Mouse (Mus musculus): ENCODE data around the gene Napsa. TPM values are rescaled to one million over a fixed set of nuclear protein-coding genes. Genes with fewer than 3 reads are reported as not detected.

Gene Napsa
- polyA plus RNA-seq, 1 experiment from 2014 or later: 0.88 TPM

DNA sequence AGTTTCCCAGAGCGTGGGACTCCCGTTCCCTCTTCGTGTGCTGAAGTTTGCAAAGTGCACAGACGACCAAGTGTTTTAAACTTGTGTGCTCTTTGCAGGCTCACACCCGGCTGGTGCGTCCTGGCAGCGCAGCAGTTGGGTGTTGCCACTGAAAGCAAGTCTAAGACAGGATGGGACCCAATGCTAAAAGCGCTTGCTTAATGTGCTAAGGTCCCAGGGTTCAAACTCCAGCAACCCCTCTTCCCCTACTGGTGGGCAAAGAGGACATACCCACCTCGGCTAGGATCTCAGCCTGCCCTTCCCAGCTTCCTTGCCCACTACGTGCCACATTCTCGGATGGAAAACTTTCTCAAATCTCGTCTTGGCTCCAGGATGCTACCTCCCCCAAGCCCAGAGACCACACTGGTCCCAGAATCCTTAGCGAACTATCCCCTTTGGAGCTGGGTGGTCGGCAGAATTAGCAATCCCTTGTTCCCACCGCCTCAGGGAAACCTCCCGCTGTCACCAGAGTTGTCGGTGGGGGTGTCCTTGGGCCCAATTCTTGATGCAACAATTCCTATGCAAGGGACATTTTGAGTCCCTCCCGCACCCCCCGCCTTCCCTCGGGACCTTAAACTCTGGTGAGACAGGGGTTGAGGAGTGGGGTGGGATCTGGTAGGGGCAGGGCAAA is 31.1 kb downstream of the Napsa start:
- H3K27ac ChIP-seq (replicated peaks; ENCODE audit: low read depth, low read length): no peak overlapping the region
- DNase-seq (ENCODE audit: low spot score) (no peak), ATAC-seq (replicated peaks; ENCODE audit: insufficient number of reproducible peaks, low FRiP score, low TSS enrichment, low read depth) (no peak)
- whole genome bisulfite sequencing: 2% methylated on average over 20 of the region's 20 CpGs
- no peaks in the 10 kb centered on the region for H3K36me3 ChIP-seq (replicated peaks; ENCODE audit: control insufficient read depth, insufficient read depth, low read depth, low read length)
- H3K4me3 ChIP-seq (ENCODE audit: low read depth, low read length): peak overlapping the region; percentile 10
- H3K4me2 ChIP-seq (ENCODE audit: low read depth, low read length): peak overlapping the region; percentile 37
- H3K9me3 ChIP-seq (replicated peaks; ENCODE audit: control insufficient read depth, low read length): no peaks in the 10 kb centered on the region
- H3K27me3 ChIP-seq (ENCODE audit: control insufficient read depth, insufficient read depth, low read length): peaks cover 24% of the 10 kb centered on the region
- H3K4me1 ChIP-seq (ENCODE audit: control insufficient read depth, insufficient read depth, low read length): peaks cover 2% of the 10 kb centered on the region; the same call in 1 of the 2 replicates
- H3K9ac ChIP-seq (replicated peaks; ENCODE audit: low read length): no peak overlapping the region

DNA sequence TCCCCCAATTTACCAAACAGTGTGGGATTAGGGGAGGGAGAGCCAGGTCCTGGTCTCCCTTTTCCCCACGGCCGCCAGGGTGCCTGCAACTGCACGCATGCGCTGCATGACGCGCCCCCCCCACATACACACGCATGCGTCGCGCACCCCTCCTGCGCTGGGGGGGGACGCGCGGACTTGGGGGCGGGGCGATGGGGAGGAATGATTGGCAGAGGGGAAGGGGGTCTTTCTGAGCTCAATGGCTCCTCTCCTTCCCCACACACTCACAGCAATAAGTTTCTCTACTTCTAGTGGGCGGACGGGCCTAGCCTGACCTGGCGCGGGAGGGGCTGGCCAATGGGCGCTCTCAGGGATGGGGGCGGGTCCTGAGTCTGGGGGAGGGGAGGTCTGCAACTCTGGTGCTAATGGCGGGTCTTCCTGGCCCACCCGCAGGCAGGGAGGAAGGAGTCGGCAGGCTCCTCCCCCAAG is 32.0 kb downstream of the Napsa start:
- Histone ChIP-seq H3K4me3 (ENCODE audit: low read depth, low read length) (peak overlapping the region; percentile 10), H3K27me3 (ENCODE audit: control insufficient read depth, insufficient read depth, low read length) (peaks cover 24% of the 10 kb centered on the region), H3K9me3 (replicated peaks; ENCODE audit: control insufficient read depth, low read length) (no peaks in the 10 kb centered on the region), H3K4me1 (ENCODE audit: control insufficient read depth, insufficient read depth, low read length) (peaks cover 2% of the 10 kb centered on the region; the same call in 1 of the 2 replicates), H3K36me3 (replicated peaks; ENCODE audit: control insufficient read depth, insufficient read depth, low read depth, low read length) (no peaks in the 10 kb centered on the region), H3K4me2 (ENCODE audit: low read depth, low read length) (peak overlapping the region; percentile 37), H3K9ac (replicated peaks; ENCODE audit: low read length) (no peak overlapping the region), H3K27ac (replicated peaks; ENCODE audit: low read depth, low read length) (no peak overlapping the region)
- under 1% methylated on average over 19 of the region's 25 CpGs for WGBS
- ATAC-seq (replicated peaks; ENCODE audit: insufficient number of reproducible peaks, low FRiP score, low TSS enrichment, low read depth): peak; percentile 75
- peak; percentile 87 for DNase-seq (ENCODE audit: low spot score)

DNA sequence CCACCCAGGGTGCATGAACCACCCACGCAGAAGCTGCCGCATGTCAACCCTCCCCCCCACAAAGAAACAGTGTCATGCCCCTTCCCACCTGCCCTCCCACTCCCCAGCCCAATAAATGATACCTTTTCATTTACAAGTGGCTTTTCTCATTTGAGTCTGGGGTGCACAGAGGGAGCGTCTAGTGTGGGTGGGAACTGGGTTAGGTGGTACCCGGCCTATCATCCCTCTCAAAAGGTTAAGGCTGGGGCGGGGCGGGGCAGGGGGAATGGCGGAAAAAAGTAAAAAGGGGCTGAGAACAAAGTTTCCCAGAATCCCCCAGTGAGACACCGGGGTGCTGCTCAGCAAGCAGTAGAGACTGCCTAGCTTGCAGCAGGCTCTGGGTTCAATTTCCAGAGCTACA is 32.4 kb downstream of the Napsa start:
- ATAC-seq (replicated peaks; ENCODE audit: insufficient number of reproducible peaks, low FRiP score, low TSS enrichment, low read depth) (peak; percentile 10), DNase-seq (ENCODE audit: low spot score) (no peak)
- Histone ChIP-seq H3K4me3 (ENCODE audit: low read depth, low read length) (peak overlapping the region; percentile 10), H3K27me3 (ENCODE audit: control insufficient read depth, insufficient read depth, low read length) (peaks cover 24% of the 10 kb centered on the region), H3K4me2 (ENCODE audit: low read depth, low read length) (peak overlapping the region; percentile 37; the same call in 1 of the 2 replicates), H3K4me1 (ENCODE audit: control insufficient read depth, insufficient read depth, low read length) (peaks cover 2% of the 10 kb centered on the region; the same call in 1 of the 2 replicates), H3K9me3 (replicated peaks; ENCODE audit: control insufficient read depth, low read length) (no peaks in the 10 kb centered on the region), H3K36me3 (replicated peaks; ENCODE audit: control insufficient read depth, insufficient read depth, low read depth, low read length) (no peaks in the 10 kb centered on the region), H3K27ac (replicated peaks; ENCODE audit: low read depth, low read length) (no peak overlapping the region), H3K9ac (replicated peaks; ENCODE audit: low read length) (no peak overlapping the region)
- WGBS: 3% methylated on average over 8 of the region's 8 CpGs

DNA sequence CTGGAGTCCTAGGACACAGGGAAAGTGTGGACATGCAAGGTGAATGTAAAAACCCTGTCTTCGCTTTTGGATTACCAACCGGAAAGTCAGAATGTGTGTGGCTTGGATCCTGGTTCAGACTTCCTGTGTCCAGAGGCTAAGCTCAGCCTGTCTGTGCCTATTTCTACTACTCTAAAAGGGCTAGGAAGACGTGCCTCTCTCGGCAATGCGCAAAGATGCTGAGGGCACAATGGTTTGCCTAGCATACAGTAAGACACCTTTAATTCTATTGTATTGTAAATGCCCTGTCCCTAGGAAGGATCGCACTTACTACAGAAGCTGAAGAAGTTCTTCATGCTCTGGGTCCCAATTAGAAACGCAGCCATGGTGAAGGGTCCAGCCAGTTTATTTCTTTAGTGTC is 33.3 kb downstream of the Napsa start:
- no peak for ATAC-seq (replicated peaks; ENCODE audit: insufficient number of reproducible peaks, low FRiP score, low TSS enrichment, low read depth)
- no peak overlapping the region for H3K4me2 ChIP-seq (ENCODE audit: low read depth, low read length)
- no peaks in the 10 kb centered on the region for H3K9me3 ChIP-seq (replicated peaks; ENCODE audit: control insufficient read depth, low read length)
- DNase-seq (ENCODE audit: low spot score): no peak
- H3K4me1 ChIP-seq (ENCODE audit: control insufficient read depth, insufficient read depth, low read length): peaks cover 2% of the 10 kb centered on the region; the same call in 1 of the 2 replicates
- H3K9ac ChIP-seq (replicated peaks; ENCODE audit: low read length): no peak overlapping the region
- no peak overlapping the region for H3K27ac ChIP-seq (replicated peaks; ENCODE audit: low read depth, low read length)
- no peaks in the 10 kb centered on the region for H3K36me3 ChIP-seq (replicated peaks; ENCODE audit: control insufficient read depth, insufficient read depth, low read depth, low read length)
- WGBS: 38% methylated on average over 7 of the region's 7 CpGs
- no peak overlapping the region for H3K4me3 ChIP-seq (ENCODE audit: low read depth, low read length)
- peaks cover 24% of the 10 kb centered on the region for H3K27me3 ChIP-seq (ENCODE audit: control insufficient read depth, insufficient read depth, low read length)

DNA sequence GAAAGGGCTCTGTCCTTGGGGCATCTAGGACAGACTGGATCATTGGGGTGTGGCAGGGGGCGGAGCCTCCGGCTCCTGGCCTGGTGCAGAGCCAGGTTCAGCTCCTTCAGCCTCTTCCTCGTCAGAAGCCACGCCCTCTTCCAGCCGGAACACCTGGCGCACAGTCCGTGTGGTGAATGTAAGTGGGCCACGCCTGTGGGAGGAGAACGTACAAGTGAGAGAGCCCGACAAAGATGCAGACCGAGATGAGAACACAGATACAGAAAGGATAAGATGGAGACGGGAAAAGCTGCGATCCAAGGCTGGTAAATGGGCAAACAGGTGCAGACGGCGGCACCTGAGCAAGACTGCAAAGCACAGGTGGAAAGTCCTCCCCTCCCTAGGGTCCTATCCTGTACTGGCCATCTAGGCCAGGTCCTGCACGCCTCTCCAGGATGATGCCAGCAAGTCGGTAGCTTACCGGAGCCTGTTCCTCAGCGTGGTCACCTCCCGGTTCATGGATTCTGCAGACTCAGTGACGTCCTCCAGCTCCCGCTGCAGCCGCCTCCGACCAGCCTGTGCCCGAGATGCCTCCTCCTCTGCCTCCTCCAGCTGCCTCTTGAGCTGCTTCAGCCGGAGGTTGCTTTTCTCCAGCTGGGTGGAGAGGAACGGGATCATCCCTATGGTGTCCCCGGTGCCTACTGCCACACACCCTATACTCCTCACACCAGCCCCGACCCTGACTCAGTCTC is 34.2 kb downstream of the Napsa start:
- H3K4me1 ChIP-seq (ENCODE audit: control insufficient read depth, insufficient read depth, low read length): peaks cover 2% of the 10 kb centered on the region; the same call in 1 of the 2 replicates
- no peak for ATAC-seq (replicated peaks; ENCODE audit: insufficient number of reproducible peaks, low FRiP score, low TSS enrichment, low read depth)
- 6% methylated on average over 29 of the region's 29 CpGs for WGBS
- no peak for DNase-seq (ENCODE audit: low spot score)
- no peak overlapping the region for H3K9ac ChIP-seq (replicated peaks; ENCODE audit: low read length)
- H3K4me3 ChIP-seq (ENCODE audit: low read depth, low read length): no peak overlapping the region
- no peaks in the 10 kb centered on the region for H3K36me3 ChIP-seq (replicated peaks; ENCODE audit: control insufficient read depth, insufficient read depth, low read depth, low read length)
- H3K27ac ChIP-seq (replicated peaks; ENCODE audit: low read depth, low read length): no peak overlapping the region
- H3K4me2 ChIP-seq (ENCODE audit: low read depth, low read length): no peak overlapping the region
- peaks cover 22% of the 10 kb centered on the region for H3K27me3 ChIP-seq (ENCODE audit: control insufficient read depth, insufficient read depth, low read length)
- no peaks in the 10 kb centered on the region for H3K9me3 ChIP-seq (replicated peaks; ENCODE audit: control insufficient read depth, low read length)

DNA sequence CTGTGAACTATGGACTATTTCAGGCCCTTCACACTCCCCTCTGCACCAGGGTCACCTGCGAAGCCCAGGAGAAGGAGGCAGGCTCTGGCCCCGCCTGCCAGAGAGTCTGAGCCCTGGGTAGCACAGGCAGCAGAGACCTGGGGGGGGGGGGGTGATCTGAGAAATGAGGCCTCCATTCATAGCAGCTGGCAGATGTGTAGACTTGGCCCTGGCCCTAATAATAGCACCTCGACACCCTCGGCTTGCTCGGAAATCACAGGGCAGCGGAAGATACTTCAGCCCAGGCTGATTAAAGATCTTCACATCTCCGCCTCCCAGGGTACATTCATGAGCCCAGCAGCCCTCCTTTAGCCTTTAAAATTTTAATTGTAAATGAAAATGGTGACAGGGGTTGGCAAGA is 40.0 kb downstream of the Napsa start:
- Histone ChIP-seq H3K4me1 (ENCODE audit: control insufficient read depth, insufficient read depth, low read length) (no peaks in the 10 kb centered on the region), H3K27ac (replicated peaks; ENCODE audit: low read depth, low read length) (no peak overlapping the region), H3K27me3 (ENCODE audit: control insufficient read depth, insufficient read depth, low read length) (no peaks in the 10 kb centered on the region), H3K4me2 (ENCODE audit: low read depth, low read length) (no peak overlapping the region), H3K4me3 (ENCODE audit: low read depth, low read length) (no peak overlapping the region), H3K9ac (replicated peaks; ENCODE audit: low read length) (no peak overlapping the region), H3K36me3 (replicated peaks; ENCODE audit: control insufficient read depth, insufficient read depth, low read depth, low read length) (no peaks in the 10 kb centered on the region), H3K9me3 (replicated peaks; ENCODE audit: control insufficient read depth, low read length) (no peaks in the 10 kb centered on the region)
- 85% methylated on average over 7 of the region's 7 CpGs for WGBS
- DNase-seq (ENCODE audit: low spot score): no peak
- ATAC-seq (replicated peaks; ENCODE audit: insufficient number of reproducible peaks, low FRiP score, low TSS enrichment, low read depth): no peak

DNA sequence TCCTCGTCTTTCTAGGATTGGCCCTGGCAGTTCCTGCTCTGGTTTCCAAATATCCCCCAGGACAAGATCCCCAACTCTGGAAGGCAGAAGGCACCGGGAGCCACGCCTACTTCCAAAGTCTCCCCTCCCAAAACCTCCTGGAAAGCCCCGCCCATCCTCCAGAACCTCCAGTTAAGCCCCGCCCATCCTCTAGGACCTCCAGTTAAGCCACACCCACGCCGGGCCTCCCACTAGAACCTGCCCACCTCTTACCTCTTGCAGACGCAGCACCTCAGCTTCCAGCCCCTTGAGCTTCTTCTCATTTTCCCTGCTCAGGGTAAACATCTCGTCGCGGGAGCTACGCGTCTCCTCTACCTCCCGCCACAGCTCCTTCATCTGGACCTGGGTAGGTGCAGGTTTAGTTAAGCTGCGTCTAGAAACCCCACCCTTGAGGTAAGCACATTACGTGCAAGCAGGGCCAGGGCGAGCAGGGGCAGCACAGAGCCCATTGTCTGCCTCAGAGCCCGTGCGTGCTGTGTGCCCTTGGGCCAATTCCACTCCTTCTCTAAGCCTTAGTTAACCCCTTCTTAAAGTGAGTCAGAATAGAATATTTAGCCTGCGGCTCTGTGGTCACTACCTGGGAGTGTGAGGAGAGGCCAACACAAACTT is 42.0 kb downstream of the Napsa start:
- Histone ChIP-seq H3K9ac (replicated peaks; ENCODE audit: low read length) (no peak overlapping the region), H3K4me3 (ENCODE audit: low read depth, low read length) (no peak overlapping the region), H3K9me3 (replicated peaks; ENCODE audit: control insufficient read depth, low read length) (no peaks in the 10 kb centered on the region), H3K27ac (replicated peaks; ENCODE audit: low read depth, low read length) (no peak overlapping the region), H3K4me2 (ENCODE audit: low read depth, low read length) (0 out of 2 replicates have a peak overlapping the region, but pooled peaks have one; percentile 8), H3K4me1 (ENCODE audit: control insufficient read depth, insufficient read depth, low read length) (no peaks in the 10 kb centered on the region), H3K36me3 (replicated peaks; ENCODE audit: control insufficient read depth, insufficient read depth, low read depth, low read length) (no peaks in the 10 kb centered on the region), H3K27me3 (ENCODE audit: control insufficient read depth, insufficient read depth, low read length) (no peaks in the 10 kb centered on the region)
- no peak for ATAC-seq (replicated peaks; ENCODE audit: insufficient number of reproducible peaks, low FRiP score, low TSS enrichment, low read depth)
- peak; percentile 47 for DNase-seq (ENCODE audit: low spot score)
- WGBS: 4% methylated on average over 20 of the region's 20 CpGs
